Mouse (Mus musculus) layer of hippocampus, adult 2 months (tissue): ENCODE data around the gene Rps27. TPM values are rescaled to one million over a fixed set of nuclear protein-coding genes. Genes with fewer than 3 reads are reported as not detected.
A peak's percentile ranks its signal among the peaks of the same experiment; 100 is the strongest.
"Not testable (repeated sequence)": the region's sequence is repeated elsewhere in the genome, so short reads cannot be mapped to it uniquely, and the experiment has no call there.

ENCODE experiments used
- DNase-seq, 2 experiments: peaks; one replicate each; pipeline ENCODE4 v3.0.0; 2022; ENCODE audit warnings: low spot score in 2 of 2
- H3K27ac ChIP-seq: fragments of 200-600 bp; 2 replicates; pipeline ENCODE4 v1.8.1; 2022
- H3K4me3 ChIP-seq: fragments of 200-600 bp; 2 replicates; pipeline ENCODE4 v1.8.1; 2022; ENCODE audit warnings: mild to moderate bottlenecking
- CTCF ChIP-seq: fragments of 200-600 bp; conservative IDR thresholded peaks from 2 replicates; pipeline ENCODE4 v1.8.1; 2022; ENCODE audit warnings: antibody characterized with exemption, mild to moderate bottlenecking, moderate library complexity
- long read RNA-seq, 2 experiments: library from polyadenylated mRNA; stranded (forward); transcript quantifications; one replicate each; pipeline ENCODE4 v2.0.0; 2021; ENCODE audit warnings: borderline mapping rate in 2 of 2
- total RNA-seq, 2 experiments: library from RNA; stranded (reverse); gene quantifications; 2 replicates each; pipeline ENCODE4 v1.2.3; 2021

Gene Rps27
- total RNA-seq, result 100 to 1,000 TPM; 995 to 997 TPM
- long read RNA-seq, experiment 1, transcript Rps27-209 (4 exons, 546 nt), result minor isoform, 7 of 178 reads
- long read RNA-seq, experiment 1, transcript Rps27-201 (4 exons, 345 nt), result major isoform, 169 of 178 reads
- long read RNA-seq, experiment 1, partial matches to known transcripts, result 1 of 178 reads
- long read RNA-seq, experiment 1, other reads (novel, unspliced or antisense), result 0 of 178 reads
- long read RNA-seq, experiment 2, transcript Rps27-201 (4 exons, 345 nt), result major isoform, 235 of 240 reads
- long read RNA-seq, experiment 2, partial matches to known transcripts, result 0 of 240 reads
- long read RNA-seq, experiment 2, other reads (novel, unspliced or antisense), result 0 of 240 reads

DNA sequence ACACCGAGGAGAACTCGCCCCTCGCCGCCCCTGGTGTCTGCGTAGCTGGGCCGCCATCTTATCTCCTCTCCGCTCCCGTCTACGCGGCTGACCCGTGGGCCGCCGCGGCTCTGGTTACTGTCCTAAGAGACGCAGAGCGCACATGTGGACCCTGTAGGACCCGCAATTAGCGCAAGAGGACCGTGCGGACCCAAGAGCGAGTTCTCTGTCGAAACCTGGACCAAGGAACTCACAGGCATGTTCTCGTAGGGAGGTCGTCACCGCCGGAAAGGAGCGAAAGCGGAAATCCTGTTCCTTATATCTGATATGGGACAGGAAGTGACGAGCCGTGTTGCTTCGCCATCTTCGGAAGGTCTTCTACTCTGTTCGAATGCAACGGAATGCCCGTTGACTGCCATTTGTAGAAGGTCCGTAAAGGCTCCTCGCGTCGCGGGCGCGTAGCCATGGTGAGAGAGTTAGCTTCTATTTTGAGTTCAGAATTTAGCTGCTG, at the start of gene Rps27, which contains the start of gene Rab13:
Gene Rps27 (minus strand): TSS at position 275 of the 490 bp plus-strand sequence.
Gene Rab13 (plus strand): TSS at position 319 of the 490 bp plus-strand sequence.
- Histone ChIP-seq H3K4me3 (peak within 1 kb of the TSS; percentile 96), H3K27ac (peak within 1 kb of the TSS; percentile 95)
- peak; percentile 93 to 94 for DNase-seq
- TF ChIP-seq CTCF, result no peak

DNA sequence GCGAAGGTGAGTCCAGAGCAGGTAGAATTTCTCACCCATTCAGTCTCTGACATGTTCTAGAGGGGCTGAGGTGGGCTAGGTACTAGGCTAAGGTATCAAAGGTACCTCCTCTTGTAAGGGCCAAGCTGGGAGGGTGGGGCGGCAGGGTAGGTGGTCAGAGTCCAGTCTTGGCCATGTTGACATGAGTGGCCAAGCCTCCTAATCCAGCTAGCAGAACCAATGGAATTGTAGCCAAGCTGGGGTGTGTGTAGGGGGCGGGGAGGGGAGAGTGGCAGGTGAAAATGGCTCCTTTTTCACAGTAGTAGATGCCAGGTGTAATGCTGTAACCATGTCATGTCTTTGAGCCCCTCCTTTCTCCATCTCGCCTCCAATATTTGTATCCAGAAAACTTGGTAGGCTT, 45.1 kb upstream of the Rps27 start:
- DNase-seq, result no peak
- no peak for TF ChIP-seq CTCF
- Histone ChIP-seq H3K4me3 (no peak overlapping the region), H3K27ac (no peak overlapping the region)

DNA sequence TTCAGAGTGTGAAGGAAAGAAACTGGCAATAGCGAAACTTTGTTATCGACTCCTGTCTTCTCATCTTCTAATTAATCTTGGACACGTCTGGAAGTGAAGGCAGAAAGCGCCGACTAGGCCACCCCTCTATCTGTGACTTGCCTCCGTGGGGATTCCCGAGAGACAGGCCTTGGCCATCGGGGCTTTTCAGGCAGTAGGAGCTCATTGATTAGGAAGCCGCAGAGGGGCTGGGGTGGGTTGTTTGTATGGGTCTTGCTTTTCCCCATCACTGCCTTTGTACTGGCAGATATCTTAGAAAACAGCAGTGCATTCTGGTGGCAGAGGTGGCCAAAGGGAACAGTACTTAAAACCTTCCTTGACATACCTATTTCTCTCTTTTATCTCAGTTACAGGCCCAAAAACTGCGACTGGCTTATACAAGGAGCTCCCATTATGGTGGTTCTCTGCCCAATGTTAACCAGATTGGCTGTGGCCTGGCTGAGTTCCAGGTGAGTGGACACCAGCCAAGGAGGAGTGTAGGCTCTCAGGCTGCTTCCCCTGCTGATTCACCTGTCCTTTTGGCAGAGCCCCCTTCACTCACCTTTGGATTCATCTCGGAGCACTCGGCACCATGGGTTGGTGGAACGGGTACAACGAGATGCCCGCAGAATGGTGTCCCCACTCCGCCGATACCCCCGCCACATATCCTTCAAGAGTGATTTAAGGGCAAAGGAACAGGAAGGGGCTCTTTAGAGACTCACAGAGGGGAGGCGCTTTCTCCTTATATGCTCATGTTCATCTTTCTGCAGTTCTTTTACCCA, 43.5 kb upstream of the Rps27 start:
- no peak for TF ChIP-seq CTCF
- Histone ChIP-seq H3K27ac (no peak overlapping the region), H3K4me3 (no peak overlapping the region)
- DNase-seq, result no peak

DNA sequence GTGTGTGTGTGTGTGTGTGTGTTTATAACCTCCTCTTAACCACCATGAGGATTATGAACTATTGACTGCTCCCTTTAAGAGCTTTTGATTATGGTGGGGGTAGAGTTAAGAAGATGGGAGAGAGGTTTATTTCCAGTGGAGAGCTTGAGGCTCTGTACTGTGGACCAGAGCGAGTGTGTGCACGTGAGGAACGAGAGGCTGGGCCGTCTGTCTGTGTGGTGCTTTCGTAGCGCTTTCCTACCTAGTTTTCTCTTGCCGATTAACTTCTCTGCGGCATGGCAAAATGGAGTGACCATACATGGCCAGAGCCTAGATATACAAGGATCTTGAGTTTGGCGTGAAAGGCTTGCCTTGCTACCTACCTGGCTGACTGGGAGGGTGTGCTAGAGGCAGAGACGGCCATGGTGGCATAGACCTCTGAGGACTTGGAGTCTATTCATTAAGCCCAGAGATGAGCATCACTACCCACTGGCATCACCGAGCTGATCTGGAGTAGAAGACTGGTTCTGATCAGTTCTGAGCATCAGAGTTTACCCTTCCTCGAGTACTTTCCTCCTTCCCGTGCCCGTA, 42.4 kb upstream of the Rps27 start:
- Histone ChIP-seq H3K4me3 (no peak overlapping the region), H3K27ac (no peak overlapping the region)
- no peak for TF ChIP-seq CTCF
- no peak for DNase-seq

DNA sequence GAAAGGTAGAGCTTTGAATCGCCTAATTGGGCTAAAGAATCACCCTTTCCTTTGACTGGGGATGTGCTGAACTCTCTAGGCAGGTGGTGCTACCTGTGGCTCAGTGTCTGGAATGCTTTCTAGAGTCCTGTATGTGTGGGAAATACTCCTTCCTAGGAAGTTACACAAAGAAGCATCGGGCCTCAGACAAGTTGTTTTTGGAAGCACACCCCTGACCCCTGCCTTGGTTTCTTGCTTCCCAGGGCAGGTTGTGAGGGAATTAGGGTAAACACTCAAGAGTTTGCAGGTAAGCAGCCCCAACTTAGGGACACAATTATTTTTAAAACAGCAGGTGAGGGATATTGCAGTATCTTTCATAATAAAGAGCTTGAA, 41.7 kb upstream of the Rps27 start:
- TF ChIP-seq CTCF, result no peak
- Histone ChIP-seq H3K27ac (peak overlapping the region; percentile 95; the same call in 1 of the 2 replicates), H3K4me3 (peak overlapping the region; percentile 97)
- DNase-seq, result no peak

DNA sequence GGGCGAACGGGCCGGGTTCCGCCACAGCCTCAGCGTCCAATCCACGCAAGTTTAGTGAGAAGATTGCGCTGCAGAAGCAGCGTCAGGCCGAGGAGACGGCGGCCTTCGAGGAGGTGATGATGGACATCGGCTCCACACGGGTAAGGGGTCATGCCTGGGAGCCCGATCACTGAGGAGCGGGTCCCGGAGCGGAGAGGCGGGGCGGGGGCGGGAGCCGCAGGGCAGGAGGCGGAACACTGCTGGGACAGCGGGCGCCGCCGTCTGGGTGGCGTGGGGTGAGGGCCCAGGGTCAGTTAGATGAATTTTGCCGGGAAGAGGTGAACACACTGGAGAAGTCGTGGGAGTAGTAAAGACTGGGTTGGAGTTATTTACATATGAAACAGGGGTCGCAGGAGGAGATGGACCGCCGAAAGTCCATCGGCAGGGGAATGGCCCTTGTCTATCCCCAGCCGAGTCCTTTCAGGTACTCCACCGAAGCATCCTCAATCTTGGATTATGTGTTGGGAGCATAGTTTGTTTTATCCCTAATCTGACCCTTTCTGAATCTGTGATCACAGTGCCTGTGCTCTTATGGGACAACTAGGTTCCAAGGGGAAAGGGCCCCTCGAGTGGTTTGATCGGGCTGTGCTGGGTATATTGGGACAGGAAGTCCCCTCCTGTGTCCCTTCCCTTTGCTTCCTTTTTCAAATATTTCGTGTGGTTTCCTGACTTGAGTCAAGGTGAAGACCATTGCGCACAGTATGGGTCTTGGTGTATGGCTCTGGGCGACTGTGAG, 41.2 kb upstream of the Rps27 start:
- DNase-seq, result no peak
- TF ChIP-seq CTCF, result no peak
- Histone ChIP-seq H3K27ac (peak overlapping the region; percentile 95), H3K4me3 (peak overlapping the region; percentile 97)

DNA sequence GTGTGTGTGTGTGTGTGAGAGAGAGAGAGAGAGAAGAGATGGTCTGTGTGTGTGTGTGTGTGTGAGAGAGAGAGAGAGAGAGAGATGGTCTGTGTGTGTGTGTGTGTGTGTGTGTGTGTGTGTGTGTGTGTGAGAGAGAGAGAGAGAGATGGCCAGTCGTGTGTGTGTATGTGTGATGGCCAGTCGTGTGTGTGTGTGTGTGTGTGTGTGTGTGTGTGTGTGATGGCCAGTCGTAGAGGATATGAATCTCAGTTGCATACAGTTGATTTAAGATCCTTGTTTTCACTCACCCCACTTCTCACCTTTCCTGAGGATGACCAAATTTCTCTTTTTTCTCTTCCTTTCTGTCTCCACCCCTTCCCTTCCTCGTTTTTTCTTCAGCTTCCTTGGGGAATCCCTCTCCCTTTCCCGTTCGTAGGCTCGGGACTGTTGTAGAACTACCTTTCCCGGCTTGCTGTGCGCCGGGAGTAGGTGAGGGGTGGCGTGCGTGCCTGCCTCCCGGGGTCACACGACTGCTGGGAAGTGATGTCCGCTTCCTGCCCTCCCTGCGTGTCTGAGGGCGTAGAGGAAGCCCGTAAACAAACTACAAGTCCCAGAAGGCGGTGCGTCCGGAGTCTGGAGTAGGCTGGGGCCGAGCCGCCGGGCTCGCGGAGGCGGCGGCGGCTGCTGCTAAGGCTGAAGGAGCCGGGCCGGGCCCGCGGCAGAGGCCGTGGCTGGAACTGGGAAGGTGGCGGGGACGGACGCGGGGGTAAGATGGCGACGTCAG, 40.4 kb upstream of the Rps27 start, which contains the start of gene Crtc2:
Gene Crtc2 (plus strand): TSS at position 511 of the 766 bp plus-strand sequence.
- no peak for TF ChIP-seq CTCF
- H3K27ac ChIP-seq, result peak within 1 kb of the TSS; percentile 95

DNA sequence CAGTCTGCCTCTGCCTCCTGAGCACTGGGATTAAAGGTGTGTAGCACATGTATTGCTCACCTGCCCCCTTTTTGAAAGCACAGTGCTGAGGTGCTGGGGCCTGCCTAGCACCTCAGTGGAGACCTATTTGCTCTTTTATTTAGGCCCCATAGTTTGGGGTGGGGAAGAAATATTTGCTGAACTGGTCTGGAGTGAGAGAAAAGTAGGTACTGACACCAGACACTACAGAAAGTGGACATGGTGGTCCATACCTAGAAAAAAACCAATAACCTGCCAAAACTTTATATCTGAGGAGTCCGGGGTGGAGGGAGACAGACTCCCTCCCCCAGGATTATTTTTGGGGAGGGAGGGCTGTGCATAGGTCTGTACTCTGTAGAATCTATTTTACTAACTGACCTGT, 39.7 kb upstream of the Rps27 start:
- not testable (repeated sequence) for DNase-seq, H3K4me3 ChIP-seq
- peak overlapping the region; percentile 10; the same call in 1 of the 2 replicates for H3K27ac ChIP-seq

More for the DNA sequence above, 40.4 kb upstream of the Rps27 start, which contains the start of gene Crtc2:
- peak; percentile 97 to 99 for DNase-seq
- peak within 1 kb of the TSS; percentile 97 for H3K4me3 ChIP-seq

DNA sequence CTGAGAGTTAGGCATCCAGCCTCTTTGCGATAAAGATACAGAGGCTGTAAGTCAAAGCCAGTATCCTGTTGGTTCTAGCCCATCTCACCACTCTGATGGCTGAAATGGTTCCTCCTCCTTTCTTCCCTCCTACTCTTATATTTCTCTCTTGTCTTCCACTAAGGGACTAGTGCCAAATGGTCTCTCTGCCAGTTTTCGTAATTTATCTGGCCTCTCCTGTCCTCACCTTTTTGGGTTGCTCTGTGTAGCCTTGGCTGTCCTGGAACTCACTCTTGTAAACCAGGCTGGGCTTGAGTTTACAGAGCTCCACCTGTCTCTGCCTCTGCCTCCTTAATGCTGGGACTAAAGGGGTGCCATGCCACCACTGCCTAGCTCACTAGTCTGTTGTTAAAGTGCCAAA, 39.2 kb upstream of the Rps27 start:
- H3K27ac ChIP-seq, H3K4me3 ChIP-seq, DNase-seq: not testable (repeated sequence)

DNA sequence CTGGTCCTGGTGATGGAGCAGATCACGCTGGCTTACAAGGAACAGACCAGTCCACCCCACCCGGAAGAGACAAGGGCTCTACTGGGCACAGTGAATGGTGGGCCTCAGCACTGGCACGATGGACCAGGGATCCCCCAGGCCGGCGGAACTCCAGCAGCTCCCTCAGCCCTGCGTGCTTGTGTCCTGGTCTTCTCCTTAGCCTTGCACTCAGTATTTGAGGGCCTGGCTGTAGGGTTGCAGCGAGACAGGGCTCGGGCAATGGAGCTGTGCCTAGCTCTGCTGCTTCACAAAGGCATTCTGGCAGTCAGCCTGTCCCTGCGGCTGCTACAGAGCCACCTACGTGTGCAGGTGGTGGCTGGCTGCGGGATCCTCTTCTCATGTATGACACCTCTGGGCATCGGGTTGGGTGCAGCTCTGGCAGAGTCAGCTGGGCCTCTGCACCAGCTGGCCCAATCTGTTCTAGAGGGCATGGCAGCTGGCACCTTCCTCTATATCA, 38.3 kb upstream of the Rps27 start:
- H3K27ac ChIP-seq, result peak overlapping the region; percentile 53; the same call in 1 of the 2 replicates
- H3K4me3 ChIP-seq, DNase-seq: not testable (repeated sequence)

DNA sequence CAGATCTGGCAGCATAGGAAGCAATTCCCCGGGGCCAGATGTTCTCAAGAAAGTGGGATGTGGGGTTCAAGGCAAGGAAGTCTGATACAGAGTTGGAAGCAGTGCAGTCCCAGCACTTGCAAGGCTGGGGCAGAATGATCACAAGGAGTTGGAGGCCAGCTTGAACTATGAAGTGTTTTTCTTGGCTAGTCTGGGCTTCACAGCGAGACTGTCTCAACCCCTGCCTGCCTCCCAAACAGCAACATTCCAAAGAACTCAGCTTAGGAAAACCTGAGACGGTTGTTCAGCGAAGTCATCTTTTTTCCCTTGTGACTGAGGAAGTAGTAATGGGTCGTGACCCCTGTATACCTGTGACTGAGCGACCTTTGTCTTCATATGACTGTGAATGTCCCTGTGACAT, 37.3 kb upstream of the Rps27 start:
- Histone ChIP-seq H3K27ac (peak overlapping the region; percentile 53; the same call in 1 of the 2 replicates), H3K4me3 (no peak overlapping the region)
- no peak for DNase-seq
- TF ChIP-seq CTCF, result no peak

DNA sequence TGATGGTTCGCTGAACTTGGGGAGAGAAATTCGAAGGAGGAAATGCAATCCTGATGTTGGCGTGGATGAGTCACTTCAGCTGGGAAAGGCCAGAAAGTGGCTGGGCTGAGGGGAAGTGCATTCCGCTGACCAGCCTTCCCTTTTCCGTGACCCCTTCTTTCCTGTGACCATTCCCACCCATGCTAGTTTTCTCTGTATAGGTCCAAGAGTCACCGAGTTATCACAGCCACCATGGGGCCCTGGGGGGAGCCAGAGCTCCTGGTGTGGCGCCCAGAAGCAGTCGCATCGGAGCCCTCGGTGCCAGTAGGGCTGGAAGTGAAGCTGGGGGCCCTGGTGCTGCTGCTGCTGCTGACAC, 35.3 kb upstream of the Rps27 start:
- Histone ChIP-seq H3K27ac (peak overlapping the region; percentile 98), H3K4me3 (peak overlapping the region; percentile 99)
- TF ChIP-seq CTCF, result no peak
- no peak for DNase-seq
